Mouse (Mus musculus): ENCODE measurements around the gene Eif4ebp2. TPM values are rescaled to one million over a fixed set of nuclear protein-coding genes. Genes with fewer than 3 reads are reported as not detected.

Eif4ebp2 gene
- polyA plus RNA-seq, 1 experiment: 86.6 TPM

- TF ChIP-seq CTCF (IDR thresholded peaks at IDR 0.05; ENCODE audit: borderline replicate concordance, extremely low read depth, insufficient read depth, insufficient read length) (no peak), POLR2A (IDR thresholded peaks at IDR 0.05; ENCODE audit: borderline replicate concordance, extremely low read depth, insufficient read depth, insufficient read length, poor library complexity, severe bottlenecking) (no peak)
- no peak for DNase-seq (ENCODE audit: low read depth)
Measured at GRCm38 (mm10) chr10:61379340-61380040, 73.0 kb downstream of the Eif4ebp2 start.

DNA sequence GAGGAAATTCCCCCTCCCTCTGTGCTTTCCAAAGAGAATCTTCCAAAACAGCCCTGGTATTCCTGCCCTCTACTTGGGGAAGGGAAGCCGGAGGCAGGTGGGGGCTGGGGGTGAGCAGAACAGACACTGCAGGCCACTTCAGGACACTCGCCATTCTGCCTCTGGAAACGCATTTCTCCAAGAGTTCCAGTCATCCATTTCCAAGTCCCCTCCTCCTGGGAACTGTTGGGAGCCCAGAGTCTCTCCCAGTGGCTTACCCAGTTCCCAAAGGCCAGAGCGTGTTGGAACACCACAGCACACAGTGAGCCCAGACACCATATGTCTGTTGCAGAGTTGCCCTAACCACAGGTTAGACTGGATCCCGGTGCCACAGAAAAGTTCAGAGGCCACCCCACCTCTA is 73.8 kb downstream of the Eif4ebp2 start:
- DNase-seq (ENCODE audit: low read depth): no peak
- TF ChIP-seq CTCF (IDR thresholded peaks at IDR 0.05; ENCODE audit: borderline replicate concordance, extremely low read depth, insufficient read depth, insufficient read length): no peak
- TF ChIP-seq POLR2A (IDR thresholded peaks at IDR 0.05; ENCODE audit: borderline replicate concordance, extremely low read depth, insufficient read depth, insufficient read length, poor library complexity, severe bottlenecking): no peak

Other genes with a start within 250 kb of the Eif4ebp2 start
- 0.44 and 1.3 TPM in 2 replicates for gene Adamts14, start 179.2 kb downstream of the Eif4ebp2 start, polyA plus RNA-seq (2012; rRNA removed)
- 0.04 TPM in 1 of 2 replicates, not detected in the other for gene Prf1, start 154.8 kb downstream of the Eif4ebp2 start, polyA plus RNA-seq (2012; rRNA removed)
- 23.3 and 28.6 TPM in 2 replicates for gene Pald1, start 69.1 kb downstream of the Eif4ebp2 start, polyA plus RNA-seq (2012; rRNA removed)
- gene Nodal, start 34.7 kb downstream of the Eif4ebp2 start, polyA plus RNA-seq (2012; rRNA removed): 0.09 and 0.12 TPM in 2 replicates
- 23.6 and 25.6 TPM in 2 replicates for gene Lrrc20, start 23.1 kb upstream of the Eif4ebp2 start, polyA plus RNA-seq (2012; rRNA removed)
- gene Npffr1, start 142.8 kb upstream of the Eif4ebp2 start, polyA plus RNA-seq (2012; rRNA removed): 0.62 and 0.94 TPM in 2 replicates
- 121 and 140 TPM in 2 replicates for gene Ppa1, start 195.9 kb upstream of the Eif4ebp2 start, polyA plus RNA-seq (2012; rRNA removed)
- gene Sar1a, start 227.6 kb upstream of the Eif4ebp2 start, polyA plus RNA-seq (2012; rRNA removed): 126 and 128 TPM in 2 replicates
- 42.7 and 49.4 TPM in 2 replicates for gene Tysnd1, start 242.9 kb upstream of the Eif4ebp2 start, polyA plus RNA-seq (2012; rRNA removed)